Mouse (Mus musculus): ENCODE results near the gene Rac3. TPM values are rescaled to one million over a fixed set of nuclear protein-coding genes. Genes with fewer than 3 reads are reported as not detected.
"Not testable (repeated sequence)": the region's sequence is repeated elsewhere in the genome, so short reads cannot be mapped to it uniquely, and the experiment has no call there.

Rac3 gene
- polyA plus RNA-seq, 1 experiment from 2014 or later, result 7.5 TPM

GRCm38 (mm10) chr11:120763121-120763999, 42.1 kb downstream of the Rac3 start:
- not testable (repeated sequence) for H3K4me3 ChIP-seq (ENCODE audit: inconsistent target); H3K79me2 ChIP-seq (ENCODE audit: inconsistent target); H3K36me3 ChIP-seq (ENCODE audit: inconsistent target); H3K27ac ChIP-seq
- no CpG with 5 or more reads among the region's 23 CpGs for WGBS (ENCODE audit: missing documents)

GRCm38 (mm10) chr11:120767023-120767422, 45.8 kb downstream of the Rac3 start:
- H3K27ac ChIP-seq; H3K4me3 ChIP-seq (ENCODE audit: inconsistent target); H3K36me3 ChIP-seq (ENCODE audit: inconsistent target); H3K79me2 ChIP-seq (ENCODE audit: inconsistent target): not testable (repeated sequence)
- 10% methylated on average over 3 of the region's 7 CpGs for WGBS (ENCODE audit: missing documents)

GRCm38 (mm10) chr11:120768206-120768605, 46.9 kb downstream of the Rac3 start:
- H3K36me3 ChIP-seq (ENCODE audit: inconsistent target), result no peaks in the 10 kb centered on the region
- no peak overlapping the region for H3K4me3 ChIP-seq (ENCODE audit: inconsistent target)
- H3K79me2 ChIP-seq (ENCODE audit: inconsistent target), result no peaks in the 10 kb centered on the region
- 92% methylated on average over 1 of the region's 1 CpGs for WGBS (ENCODE audit: missing documents)
- no peak overlapping the region for H3K27ac ChIP-seq

GRCm38 (mm10) chr11:120772749-120773148, 51.5 kb downstream of the Rac3 start:
- Histone ChIP-seq H3K4me3 (ENCODE audit: inconsistent target) (no peak overlapping the region), H3K79me2 (ENCODE audit: inconsistent target) (no peaks in the 10 kb centered on the region), H3K36me3 (ENCODE audit: inconsistent target) (no peaks in the 10 kb centered on the region), H3K27ac (no peak overlapping the region)
- 100% methylated on average over 3 of the region's 3 CpGs for WGBS (ENCODE audit: missing documents)

Other genes starting within 250 kb of the Rac3 start
- gene Mrpl12, start 236.9 kb upstream of the Rac3 start, polyA plus RNA-seq (2018), result 28.2 to 81.1 TPM (median 37.6 TPM) in 3 replicates
- gene Slc25a10, start 229.6 kb upstream of the Rac3 start, polyA plus RNA-seq (2018), result 29.6 to 61.7 TPM (median 44.6 TPM) in 3 replicates
- 0.09 TPM in 1 of 3 replicates, not detected in the others for gene Gcgr, start 190.8 kb upstream of the Rac3 start, polyA plus RNA-seq (2018)
- gene Mcrip1, start 171.7 kb upstream of the Rac3 start, polyA plus RNA-seq (2018), result 36.9 to 60.9 TPM (median 57.7 TPM) in 3 replicates
- not detected in 3 replicates for gene Ppp1r27, start 170.3 kb upstream of the Rac3 start, polyA plus RNA-seq (2018)
- gene P4hb, start 148.2 kb upstream of the Rac3 start, polyA plus RNA-seq (2018), result 294 to 442 TPM (median 388 TPM) in 3 replicates
- 662 to 966 TPM (median 875 TPM) in 3 replicates for gene Arhgdia, start 139.8 kb upstream of the Rac3 start, polyA plus RNA-seq (2018)
- gene Alyref, start 123.1 kb upstream of the Rac3 start, polyA plus RNA-seq (2018), result 34.3 to 88.6 TPM (median 41.5 TPM) in 3 replicates
- 40.4 to 78.6 TPM (median 76.2 TPM) in 3 replicates for gene Anapc11, start 123.0 kb upstream of the Rac3 start, polyA plus RNA-seq (2018)
- gene Npb, start 113.0 kb upstream of the Rac3 start, polyA plus RNA-seq (2018), result not detected in 3 replicates
- gene Pcyt2, start 103.5 kb upstream of the Rac3 start, polyA plus RNA-seq (2018), result 23.8 to 69.4 TPM (median 36.2 TPM) in 3 replicates
- 37.3 to 77.5 TPM (median 50.4 TPM) in 3 replicates for gene Sirt7, start 96.2 kb upstream of the Rac3 start, polyA plus RNA-seq (2018)
- 18.1 to 68.2 TPM (median 39.6 TPM) in 3 replicates for gene Mafg, start 87.9 kb upstream of the Rac3 start, polyA plus RNA-seq (2018)
- gene Pycr1, start 77.7 kb upstream of the Rac3 start, polyA plus RNA-seq (2018), result not detected in 3 replicates
- gene Myadml2, start 73.3 kb upstream of the Rac3 start, polyA plus RNA-seq (2018), result not detected in 3 replicates
- not detected in 3 replicates for gene Notum, start 60.3 kb upstream of the Rac3 start, polyA plus RNA-seq (2018)
- 21.6 to 38.8 TPM (median 34.8 TPM) in 3 replicates for gene Aspscr1, start 48.5 kb upstream of the Rac3 start, polyA plus RNA-seq (2018)
- gene Cenpx, start 7.7 kb upstream of the Rac3 start, polyA plus RNA-seq (2018), result 70.5 to 93.2 TPM (median 84.4 TPM) in 3 replicates
- 8.8 to 16.3 TPM (median 8.9 TPM) in 3 replicates for gene Lrrc45, start 7.5 kb upstream of the Rac3 start, polyA plus RNA-seq (2018)
- gene Dcxr, start 5.8 kb downstream of the Rac3 start, polyA plus RNA-seq (2018), result 50.0 to 96.7 TPM (median 78.2 TPM) in 3 replicates
- 26.0 to 63.7 TPM (median 28.8 TPM) in 3 replicates for gene Cbr2, start 10.6 kb downstream of the Rac3 start, polyA plus RNA-seq (2018)
- gene Hmga1b, start 41.3 kb downstream of the Rac3 start, polyA plus RNA-seq (2018), result 3.8 to 12.6 TPM (median 5.1 TPM) in 3 replicates
- gene Rfng, start 62.7 kb downstream of the Rac3 start, polyA plus RNA-seq (2018), result 12.9 to 16.2 TPM (median 15.6 TPM) in 3 replicates
- gene Gps1, start 62.8 kb downstream of the Rac3 start, polyA plus RNA-seq (2018), result 31.8 to 85.4 TPM (median 49.9 TPM) in 3 replicates
- gene Dus1l, start 74.9 kb downstream of the Rac3 start, polyA plus RNA-seq (2018), result 17.1 to 33.6 TPM (median 26.6 TPM) in 3 replicates
- gene Fasn, start 103.1 kb downstream of the Rac3 start, polyA plus RNA-seq (2018), result 20.8 to 45.3 TPM (median 23.6 TPM) in 3 replicates
- gene Ccdc57, start 211.4 kb downstream of the Rac3 start, polyA plus RNA-seq (2018), result 1.4 to 3.2 TPM (median 1.7 TPM) in 3 replicates
- gene Slc16a3, start 227.0 kb downstream of the Rac3 start, polyA plus RNA-seq (2018), result 5.7 to 18.5 TPM (median 14.2 TPM) in 3 replicates